Mouse (Mus musculus) frontal cortex, postnatal 14 days (tissue): ENCODE data around the gene Unc45b.

Experiments used
- DNase-seq, 2 experiments: peaks; one replicate each; pipeline ENCODE4 v3.0.0; 2022; ENCODE audit warnings: low spot score in 2 of 2

Unc45b gene

DNA sequence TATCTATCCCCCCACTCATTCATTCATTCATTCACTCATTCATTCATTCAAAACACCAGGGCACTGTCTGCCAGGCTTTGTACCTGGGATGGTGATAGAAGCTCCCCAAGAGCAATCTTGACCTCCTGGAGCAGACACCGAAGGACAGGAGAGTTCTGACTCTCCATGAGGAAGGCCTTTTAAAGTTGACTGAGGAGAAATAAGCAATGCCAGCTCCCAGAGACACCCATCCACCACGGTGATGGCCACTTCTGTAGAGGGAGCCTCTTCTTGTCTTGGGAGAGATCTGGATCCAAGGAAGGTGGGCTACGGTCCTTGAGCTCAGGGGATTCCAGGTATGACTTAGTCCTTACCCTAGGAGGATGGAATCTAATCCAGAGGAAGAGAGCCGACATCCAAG, at the start of gene Unc45b:
Gene Unc45b, plus strand, starts transcription at position 301 of the 400 bp plus-strand sequence.
- no peak for DNase-seq

DNA sequence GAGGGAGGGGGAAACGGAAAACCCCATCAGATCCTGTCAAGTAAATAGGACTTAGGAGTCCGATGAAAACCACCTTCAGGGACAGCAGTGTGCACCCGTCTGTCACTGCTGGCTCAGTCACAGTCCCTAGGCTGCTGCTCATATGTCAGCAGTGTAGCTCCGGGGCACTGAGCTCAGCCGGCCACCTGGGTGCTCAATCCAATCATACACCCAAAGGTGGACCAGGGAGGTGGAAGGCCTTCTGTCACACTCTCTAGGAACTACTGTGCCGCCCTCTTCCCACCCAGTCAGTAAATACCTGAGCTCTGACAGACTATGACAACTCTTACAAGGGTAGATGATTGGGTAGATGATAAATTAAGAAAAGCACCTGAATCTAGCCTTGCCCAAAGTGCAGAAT, 49.6 kb upstream of the Unc45b start:
- DNase-seq, result no peak

DNA sequence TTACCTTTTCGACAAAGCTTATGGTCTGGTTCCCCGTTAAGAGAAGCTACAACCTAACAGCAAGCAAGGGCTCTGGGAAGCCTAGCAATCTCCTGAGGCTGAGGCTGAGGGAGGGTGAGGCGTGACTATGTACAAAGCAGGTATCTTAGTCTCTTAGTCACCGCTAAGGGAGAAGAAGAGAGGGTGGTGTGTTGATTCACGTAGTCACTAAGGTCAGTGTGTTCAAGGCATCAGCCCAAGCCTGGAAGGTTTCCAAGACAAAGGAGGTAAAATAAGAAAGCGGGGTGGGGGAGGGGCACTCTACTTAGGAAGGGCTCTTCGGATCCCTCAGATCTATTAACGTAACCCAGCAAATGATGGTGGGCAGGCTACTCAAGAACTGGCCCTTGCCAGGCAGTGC, 48.8 kb upstream of the Unc45b start:
- DNase-seq, result no peak

DNA sequence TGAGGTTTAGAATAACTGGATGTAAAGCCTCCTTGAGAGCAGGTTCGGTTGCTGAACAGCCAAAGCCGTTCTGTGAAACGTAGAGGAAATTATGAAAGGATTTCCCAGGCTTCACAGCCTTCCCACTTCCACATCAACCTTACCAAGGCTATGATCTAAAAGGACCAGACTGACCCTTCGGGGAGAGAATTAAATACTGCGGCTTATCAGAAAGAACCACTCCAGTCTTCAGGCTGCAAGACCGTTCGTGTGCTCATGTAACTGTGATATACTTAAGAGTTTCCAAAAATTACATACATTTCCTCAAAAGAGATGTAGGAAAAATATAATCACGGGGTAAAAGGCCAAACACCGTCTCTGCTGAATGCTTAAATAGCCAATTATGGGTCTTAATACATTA, 47.7 kb upstream of the Unc45b start:
- no peak for DNase-seq

DNA sequence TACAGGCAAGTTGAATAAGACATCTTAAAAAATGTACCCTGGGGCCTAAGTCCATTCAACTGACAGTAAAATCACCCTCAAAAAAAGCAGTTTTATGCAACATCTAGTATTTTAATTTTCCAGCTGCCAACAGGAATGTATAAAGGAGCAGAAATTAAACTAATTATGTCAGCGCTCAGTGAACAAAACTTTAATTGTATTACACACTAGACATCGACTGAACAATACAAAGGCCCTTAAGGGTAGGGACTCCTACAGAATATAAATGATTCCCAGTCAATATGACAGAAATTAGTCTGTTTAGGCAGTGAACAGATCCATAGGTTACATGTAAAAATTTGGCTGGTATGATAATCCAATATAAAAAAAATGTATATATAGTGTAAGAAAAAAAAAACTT, 47.3 kb upstream of the Unc45b start:
- no peak for DNase-seq

DNA sequence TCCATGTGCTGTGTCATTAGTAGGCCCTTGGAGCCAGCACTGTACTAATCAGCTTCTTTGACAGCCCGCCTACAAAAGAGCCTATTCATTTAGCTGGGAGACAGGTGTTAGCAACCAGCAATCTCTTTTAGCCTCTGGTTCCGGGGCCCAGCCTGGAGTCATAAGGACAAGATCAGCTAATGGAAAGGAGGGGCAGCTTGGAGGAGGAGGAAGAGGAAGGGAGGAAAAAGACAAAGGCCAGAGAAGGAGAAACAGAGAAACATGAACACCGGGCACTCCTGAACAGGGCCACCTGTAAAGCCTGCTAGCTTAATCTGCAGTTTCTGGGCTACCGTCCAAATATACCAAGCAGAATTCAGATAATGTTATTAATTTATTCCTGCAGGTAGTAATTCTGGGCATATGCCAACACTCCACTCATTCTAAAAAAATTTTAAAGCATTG, 46.8 kb upstream of the Unc45b start:
- no peak for DNase-seq

DNA sequence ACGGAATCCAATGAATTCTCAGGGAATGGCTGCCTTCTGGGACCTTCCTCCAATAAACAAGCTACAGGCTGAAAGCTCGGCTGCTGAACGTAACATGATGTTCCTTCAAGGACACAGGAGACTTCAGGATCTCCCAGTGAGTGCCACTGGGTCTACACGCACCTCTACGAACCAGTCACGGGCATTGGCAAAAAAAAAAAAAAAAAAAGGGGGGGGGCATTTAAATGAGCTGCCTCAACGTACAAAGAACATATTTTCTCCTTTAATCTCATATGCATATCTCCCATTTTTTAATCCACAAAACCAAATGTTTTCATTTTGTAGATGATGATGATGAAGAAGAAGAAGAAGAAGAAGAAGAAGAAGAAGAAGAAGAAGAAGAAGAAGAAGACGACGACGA, 44.4 kb upstream of the Unc45b start:
- DNase-seq, result no peak

DNA sequence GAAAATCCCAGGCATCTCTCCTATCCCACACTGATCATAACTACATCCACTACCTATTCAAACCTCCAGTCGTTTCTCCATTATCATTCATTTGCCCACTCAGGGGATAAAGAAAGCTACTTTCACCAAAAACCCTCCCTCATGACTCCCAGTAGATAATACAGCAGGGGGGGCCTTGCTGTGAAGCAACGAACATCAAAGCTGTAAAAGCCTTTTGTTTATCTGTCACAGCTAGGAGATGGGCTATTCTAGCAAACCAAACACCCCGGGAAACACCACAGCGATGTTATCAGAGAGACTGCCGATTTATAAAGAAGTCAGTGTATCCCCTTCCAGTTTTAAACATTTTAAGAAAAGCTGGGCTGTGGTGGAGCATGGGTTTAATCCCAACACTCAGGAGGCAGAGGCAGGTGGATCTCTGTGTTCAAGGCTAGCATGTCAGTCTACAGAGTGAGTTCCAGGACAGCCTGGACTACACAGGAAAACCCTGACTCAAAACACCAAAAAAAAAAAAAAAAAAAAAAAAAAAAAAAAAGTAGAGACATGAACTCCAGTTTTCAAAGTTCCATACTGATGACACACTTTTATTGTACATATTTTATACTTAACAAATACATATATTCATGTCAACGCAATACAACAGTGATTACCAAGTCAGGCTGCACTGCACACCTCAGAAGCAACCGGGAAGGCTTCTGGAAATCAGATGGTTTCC, 43.3 kb upstream of the Unc45b start:
- DNase-seq, result no peak

DNA sequence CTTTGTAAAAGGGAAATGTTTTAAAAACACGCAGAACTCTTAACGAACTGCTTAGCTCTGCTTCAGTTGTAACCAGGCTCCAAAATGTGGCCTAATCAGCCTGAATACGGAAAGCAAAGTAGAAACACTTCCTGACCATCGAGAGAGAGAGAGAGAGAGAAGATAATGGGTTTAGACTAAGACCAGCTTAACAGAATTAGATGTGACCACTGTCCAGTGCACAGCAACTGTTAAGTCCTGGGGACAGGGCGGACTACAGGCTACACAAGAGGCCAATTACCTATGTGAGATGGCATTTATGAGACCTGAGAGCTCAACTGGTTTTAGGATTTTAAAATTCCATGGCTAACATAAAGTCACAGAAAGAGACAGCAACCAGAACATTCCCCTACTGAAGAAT, 42.4 kb upstream of the Unc45b start:
- DNase-seq, result no peak

DNA sequence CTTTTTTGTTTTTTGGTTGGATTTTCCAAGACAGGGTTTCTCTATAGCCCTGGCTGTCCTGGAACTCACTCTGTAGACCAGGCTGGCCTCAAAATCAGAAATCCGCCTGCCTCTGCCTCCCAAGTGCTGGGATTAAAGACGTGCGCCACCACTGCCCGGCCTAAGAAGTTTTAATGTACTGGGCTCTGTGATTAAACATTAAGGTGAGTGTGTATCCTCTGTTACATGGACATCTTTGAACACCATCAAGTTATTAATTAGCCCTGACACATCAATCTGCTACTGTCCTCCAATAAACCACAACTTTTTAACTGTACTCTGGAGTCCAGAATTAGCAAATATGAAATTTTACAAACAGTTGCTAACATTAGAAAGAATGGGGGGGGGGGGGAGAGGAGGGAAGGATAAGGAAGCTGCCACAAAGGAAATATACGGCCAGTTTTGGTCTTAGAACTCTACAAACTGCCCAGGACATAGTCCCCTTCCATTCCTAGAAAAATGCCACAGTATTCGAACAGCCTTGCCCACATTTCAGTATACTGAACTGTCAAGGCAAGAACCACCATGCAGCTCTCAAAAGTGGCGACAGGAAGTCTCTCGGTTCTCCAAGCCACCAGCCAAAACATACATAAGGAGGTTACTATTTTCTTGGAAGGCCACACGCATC, 40.7 kb upstream of the Unc45b start:
- no peak for DNase-seq

DNA sequence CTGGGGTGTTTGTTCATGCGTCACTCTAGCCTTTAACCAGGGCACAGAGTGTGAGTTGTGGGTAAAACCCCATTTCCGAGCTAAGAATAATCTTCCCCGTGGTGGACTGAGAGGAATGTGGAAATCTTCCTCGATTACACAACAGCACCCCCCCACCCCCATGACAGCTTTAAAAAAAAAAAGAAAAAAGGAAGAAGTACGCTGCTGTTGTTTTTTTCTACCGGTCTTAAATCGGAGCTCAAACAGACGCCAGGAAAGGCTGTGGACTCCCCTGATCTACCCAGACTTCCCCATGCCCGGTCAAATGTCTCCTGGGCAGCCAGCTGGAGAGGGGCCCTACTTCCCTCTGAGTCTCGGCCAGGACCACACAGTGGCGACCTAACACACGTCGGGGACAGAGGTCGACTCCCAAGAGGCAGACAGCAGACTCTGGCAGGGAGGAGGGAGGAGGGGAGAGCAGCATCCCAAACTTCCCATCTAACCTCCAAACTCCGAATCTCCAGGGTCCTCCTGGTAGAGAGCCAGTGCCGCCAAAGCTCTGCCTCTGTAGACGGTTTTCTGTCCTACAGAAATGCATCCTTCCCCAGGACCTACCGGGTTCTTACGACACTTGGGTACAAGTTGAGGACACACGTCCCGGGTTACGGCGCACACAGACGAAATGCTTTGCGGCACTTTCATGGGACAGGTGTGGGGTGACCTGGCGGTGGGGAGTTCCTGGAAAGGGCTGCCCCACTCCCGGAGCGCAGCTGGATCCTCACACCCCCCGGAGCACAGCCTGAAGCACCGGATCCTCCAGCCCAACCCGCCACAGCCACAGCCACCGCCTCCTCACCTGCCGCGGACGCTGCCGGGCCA, 39.9 kb upstream of the Unc45b start:
- DNase-seq, result peak; percentile 16 to 49

DNA sequence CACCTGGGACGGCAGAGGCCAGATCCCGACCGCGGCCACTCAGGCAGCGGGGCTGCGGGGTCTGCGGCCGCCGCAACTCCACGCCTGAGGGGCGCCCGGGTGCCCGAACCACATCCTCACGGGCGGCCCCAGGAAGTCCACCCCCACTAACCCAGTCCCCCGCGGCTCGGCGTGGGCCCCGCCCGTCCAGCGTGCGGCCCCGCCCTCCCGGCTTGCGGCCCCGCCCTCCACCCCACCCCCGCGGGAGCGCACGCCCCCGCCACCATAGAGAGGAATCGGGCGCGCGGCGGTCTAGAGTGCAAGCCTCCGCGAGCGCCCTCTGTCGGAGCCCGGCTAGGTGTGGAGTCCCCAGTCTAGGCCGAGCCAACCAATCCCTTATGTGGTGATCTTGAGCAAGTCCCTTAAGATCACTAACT, 39.3 kb upstream of the Unc45b start, which contains the start of gene Rffl:
Gene Rffl, minus strand, starts transcription at position 180 of the 416 bp plus-strand sequence.
- DNase-seq, result peak; percentile 73 to 87

DNA sequence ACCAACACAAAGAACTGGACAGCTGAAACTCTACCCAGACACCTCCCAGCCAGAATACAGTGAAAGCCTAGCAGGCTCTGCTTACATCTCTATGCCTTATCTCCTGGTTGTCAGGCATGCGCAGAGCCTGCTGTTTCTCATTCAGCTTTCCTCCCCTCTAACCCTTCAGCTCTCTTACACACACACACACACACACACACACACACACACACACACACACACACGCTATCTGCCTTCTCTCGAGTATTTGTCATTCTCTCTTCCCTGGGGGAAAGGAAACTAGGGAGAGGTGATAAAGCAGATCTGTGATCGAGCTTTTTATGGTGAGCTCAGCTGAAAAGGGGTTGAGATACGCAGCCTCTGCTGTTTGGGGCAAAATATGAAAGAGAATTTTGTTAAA, 35.4 kb upstream of the Unc45b start:
- no peak for DNase-seq

DNA sequence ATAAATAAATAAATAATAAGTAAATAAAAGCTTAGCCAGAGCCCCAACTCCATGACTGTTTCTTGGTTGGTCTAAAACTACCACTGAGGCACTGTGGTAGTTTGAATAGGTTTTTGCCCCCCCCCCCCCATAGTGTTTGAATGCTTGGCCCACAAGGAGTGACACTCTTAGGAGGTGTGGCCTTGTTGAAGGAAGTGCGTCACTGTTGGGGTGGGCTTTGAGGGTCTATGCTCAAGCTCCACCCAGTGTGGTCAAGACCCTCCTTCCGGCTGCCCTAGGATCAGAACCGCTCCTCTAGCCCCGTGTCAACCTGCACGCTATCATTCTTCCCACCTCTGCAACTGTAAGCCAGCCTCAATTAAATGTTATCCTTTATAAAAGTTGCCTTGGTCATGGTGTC, 34.7 kb upstream of the Unc45b start:
- no peak for DNase-seq

DNA sequence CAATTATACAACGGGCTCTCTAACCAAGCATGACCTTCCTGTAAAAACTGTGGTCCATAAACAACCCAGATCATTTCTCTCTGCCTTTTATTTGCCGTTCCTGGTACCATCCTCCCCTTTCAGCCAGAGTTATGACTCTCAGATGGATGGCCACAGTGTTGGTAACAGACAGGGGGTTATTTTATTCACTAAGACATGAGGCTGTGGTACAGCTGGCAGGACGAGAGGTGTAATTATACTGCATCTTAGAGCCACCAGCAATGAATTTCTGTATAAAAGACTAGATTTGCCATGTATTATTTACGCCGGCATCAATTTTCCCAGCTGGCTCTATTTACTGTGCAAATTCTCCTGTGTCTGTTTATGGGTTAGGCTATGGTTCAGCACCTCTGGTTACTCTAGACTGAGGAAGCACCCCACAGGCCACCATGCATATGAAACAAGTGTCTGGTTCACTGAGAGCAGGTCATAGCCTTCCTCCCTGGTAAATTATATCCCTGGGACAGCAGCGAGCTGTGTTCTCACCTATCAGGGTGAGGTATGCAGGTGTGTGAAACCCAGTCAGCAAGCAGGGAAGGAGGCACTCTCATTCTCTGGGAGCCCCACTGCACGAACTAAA, 32.5 kb upstream of the Unc45b start:
- no peak for DNase-seq

DNA sequence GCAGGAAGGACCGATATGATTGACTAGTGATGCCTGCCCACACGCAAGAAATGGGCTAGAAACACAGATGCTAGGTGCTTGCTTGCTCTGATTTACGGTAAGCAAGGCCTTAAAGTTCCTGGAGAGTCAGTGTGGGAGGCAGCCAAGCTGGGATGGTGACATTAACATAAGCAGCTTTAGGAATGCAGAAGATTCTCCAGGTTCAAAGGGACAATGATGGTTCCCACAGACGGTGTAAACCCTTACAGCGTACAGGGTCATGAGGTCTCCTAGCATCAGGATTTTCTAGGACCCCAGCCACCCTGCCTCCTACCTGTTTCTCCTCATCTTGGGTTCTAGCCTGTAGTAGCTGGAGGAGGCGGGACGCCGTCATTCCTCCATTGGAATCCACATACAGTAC, 27.2 kb upstream of the Unc45b start:
- DNase-seq, result no peak

DNA sequence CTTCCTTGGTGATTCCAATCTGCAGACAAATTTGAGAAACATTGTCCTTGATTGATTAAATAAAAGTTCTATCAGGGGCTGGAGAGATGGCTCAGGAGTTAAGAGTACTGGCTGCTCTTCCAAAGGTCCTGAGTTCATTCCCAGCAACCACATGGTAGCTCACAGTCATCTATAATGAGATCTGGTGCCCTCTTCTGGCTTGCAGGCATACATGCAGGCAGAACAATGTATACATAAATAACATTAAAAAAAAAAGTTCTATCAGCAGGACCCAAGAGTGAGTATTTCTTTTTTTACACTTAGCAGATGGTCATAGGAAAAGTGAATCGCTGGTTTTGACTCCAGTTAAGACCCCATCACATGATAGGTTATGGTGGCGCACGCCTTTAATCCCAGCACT, 23.8 kb upstream of the Unc45b start:
- no peak for DNase-seq

DNA sequence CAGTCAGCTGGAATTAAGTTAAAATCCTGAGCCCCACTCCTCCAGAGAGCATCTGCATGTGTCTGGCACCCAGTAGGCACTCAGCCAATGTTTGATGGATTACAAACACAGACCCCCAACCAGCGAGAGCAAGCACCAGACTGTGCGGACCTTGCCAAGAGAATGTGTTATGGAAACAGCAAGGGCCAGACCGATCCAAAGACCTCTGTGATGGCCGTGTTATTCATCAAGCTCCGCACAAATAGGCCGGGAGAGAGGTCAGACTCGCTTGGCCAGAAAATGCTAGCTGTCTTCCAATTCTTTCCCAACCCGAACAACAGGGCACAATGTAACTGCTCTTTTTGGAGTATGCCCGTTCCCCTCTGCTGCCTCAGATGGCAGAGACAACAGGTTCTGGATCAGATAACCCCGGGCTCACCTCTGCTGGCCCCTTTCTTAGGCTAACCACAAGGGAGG, 21.8 kb upstream of the Unc45b start:
- DNase-seq, result no peak

DNA sequence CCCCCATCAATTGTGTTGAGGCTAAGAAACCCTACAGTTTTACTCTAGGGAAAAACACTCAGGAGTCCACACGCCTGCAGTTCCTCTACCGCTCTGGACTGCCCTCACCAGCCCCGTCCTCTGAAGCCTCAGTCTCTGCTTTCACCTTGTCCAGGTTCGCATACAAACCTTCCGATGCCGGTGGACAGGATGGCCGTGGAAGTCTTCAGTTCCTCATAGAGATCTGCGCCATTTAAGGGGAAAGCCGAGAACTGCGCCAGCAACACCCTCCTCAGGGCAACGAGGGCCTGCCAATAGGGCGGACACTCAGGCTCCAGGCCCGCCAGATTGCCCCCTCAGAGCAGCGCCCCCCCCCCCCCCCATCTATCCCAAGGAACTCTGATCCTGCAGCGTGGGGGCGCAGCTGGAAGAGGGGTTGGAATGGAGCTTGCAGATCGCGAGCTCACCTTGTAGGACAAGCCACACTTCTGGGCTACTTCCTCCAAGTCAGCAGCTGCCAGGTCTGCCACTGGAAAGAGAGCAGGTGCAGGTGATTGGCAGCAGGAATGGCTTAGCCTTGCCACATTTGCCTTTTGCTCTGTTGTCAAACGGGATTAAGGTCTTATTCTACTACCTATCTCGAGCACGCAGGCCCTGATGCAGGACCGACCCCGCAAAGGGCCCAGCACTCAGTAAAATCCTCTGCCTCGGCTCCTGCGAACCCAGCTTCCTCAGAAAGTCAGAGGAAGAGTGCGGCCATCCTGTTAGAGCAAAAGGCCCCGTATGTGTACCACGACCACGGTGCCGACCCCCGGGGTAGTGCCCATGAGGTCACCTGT, 20.6 kb upstream of the Unc45b start:
- no peak for DNase-seq

DNA sequence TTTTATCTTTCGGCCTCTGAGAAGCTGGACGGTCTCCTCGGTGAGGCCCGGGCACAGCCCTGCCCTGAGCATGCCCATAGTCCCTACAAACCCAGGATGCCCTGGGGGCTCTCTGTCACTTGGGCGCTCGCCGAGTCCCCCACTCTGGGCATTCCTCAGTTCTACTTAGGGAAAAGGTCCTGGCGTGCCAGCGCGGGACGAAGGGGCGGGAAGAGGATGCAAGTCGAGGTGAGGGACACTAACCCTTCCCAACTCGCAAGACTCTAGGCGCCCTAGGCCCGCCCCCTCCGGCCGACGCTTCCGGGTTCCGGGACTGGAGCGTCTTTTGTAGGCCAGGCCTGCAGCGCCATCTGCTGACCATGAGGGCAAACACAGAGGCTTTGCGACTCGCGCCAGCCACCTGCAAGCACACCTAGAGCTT, 20.0 kb upstream of the Unc45b start, which contains the start of gene Rad51d:
Gene Rad51d, minus strand, starts transcription at position 273 of the 421 bp plus-strand sequence.
- peak; percentile 81 to 90 for DNase-seq

DNA sequence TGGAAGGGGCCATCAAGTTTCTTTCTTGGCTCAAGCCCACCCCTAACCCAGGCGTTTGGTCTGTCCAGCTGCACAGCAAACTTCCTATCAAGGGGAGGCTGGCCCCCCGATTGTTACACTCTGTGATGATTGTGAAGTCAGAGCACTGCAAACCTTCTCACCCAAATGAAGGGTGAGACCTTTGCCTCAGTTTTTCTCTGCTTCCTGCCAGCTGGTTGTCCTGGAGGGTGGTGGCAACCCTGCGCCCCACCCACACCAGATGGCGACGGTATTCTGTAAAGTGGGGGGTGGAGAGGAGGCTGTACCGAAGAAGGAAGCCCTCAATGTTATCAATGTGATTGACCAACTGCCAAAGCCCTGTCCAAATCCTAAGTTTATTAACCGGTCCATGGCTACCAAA, 18.4 kb upstream of the Unc45b start, which contains the start of gene Fndc8:
Gene Fndc8, plus strand, starts transcription at position 189 of the 400 bp plus-strand sequence.
- DNase-seq, result no peak
